Mouse (Mus musculus) G1E (cell line): Measurements from ENCODE around the gene Grik4.

Source experiments
- CTCF ChIP-seq: IDR thresholded peaks from 2 replicates; pipeline ENCODE4 v1.5.1; 2012; ENCODE audit warnings: low read depth, low read length, inconsistent platforms, mixed read lengths
- GATA1 ChIP-seq: IDR thresholded peaks from 2 replicates; pipeline ENCODE4 v1.6.1; 2012; ENCODE audit warnings: borderline replicate concordance, low read length, inconsistent platforms, mixed read lengths
- GATA2 ChIP-seq: IDR thresholded peaks from 2 replicates; pipeline ENCODE4 v1.6.1; 2012; ENCODE audit warnings: low read depth, low read length, inconsistent platforms, borderline replicate concordance
- POLR2AphosphoS5 ChIP-seq: IDR thresholded peaks from 2 replicates; pipeline ENCODE4 v1.6.1; 2012; ENCODE audit warnings: low read depth, low read length, inconsistent platforms; ENCODE audit not compliant: insufficient replicate concordance
- TAL1 ChIP-seq: conservative IDR thresholded peaks from 2 replicates; pipeline ENCODE4 v1.6.1; 2012; ENCODE audit warnings: low read depth, low read length, inconsistent platforms, mixed read lengths

DNA sequence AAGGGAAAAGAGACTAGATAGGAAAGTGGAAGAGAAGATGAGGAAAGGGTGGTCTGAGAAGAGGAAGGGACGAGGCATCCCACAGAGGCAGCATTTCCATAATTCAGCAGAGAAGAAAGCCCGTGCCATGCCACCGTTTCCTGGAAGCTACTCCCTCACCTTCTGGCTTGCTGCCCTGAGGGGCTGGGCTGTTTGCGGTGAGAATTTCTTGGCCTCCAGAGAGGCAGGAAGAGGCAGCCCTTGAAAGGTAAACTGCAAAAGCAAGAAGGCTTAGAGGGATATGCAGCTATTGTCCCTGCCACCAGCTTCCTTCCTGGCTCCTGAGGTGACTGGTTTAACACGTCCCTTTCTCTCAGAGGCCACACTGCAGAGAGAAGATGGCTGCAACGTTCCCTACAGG, 316.7 kb downstream of the Grik4 start:
- TF ChIP-seq CTCF, result no peak
- no peak for TF ChIP-seq TAL1
- TF ChIP-seq GATA1, result no peak
- TF ChIP-seq GATA2, result no peak
- TF ChIP-seq POLR2AphosphoS5, result no peak
